In the genomic region with DNA sequence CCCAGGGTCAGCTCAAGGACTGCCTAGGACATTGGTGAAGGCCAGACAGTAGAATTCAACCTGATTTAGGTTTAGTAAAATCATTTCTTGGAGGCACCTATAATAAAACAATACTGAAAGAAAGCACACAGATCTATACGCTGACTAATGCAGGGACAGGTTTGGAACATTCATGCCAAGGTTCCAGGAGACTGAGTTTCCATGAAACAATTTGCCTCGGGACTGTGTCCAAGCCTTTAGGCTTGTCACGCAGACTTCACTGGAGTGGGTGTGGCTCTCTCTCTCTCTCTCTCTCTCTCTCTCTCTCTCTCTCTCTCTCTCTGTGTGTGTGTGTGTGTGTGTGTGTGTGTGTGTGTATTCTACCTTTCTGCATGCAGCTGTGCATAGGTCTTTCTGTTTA, we compare ENCODE assay signal across 1 mouse cellular context. TPM values are rescaled to one million over a fixed set of nuclear protein-coding genes. Genes with fewer than 3 reads are reported as not detected.
"Had no signal": no experiment of that assay in that cellular context is flagged by ENCODE, and none has a peak within 500 bp of the region (broad histone marks: within the 10 kb centered on the region; RNA-seq: fewer than 3 reads in every experiment).

No protein-coding gene starts in this region.

RNA-seq across cellular contexts. Expression of gene Ankrd55, which starts 23.4 kb away (rescaled TPM):
- total RNA-seq: megakaryocyte-erythroid progenitor cell, adult 5-6 weeks had no signal
